Mouse (Mus musculus) MEL (cell line): ENCODE measurements around the gene Rsph1. TPM values are rescaled to one million over a fixed set of nuclear protein-coding genes. Genes with fewer than 3 reads are reported as not detected.
A peak's percentile ranks its signal among the peaks of the same experiment; 100 is the strongest.

Source experiments
- DNase-seq: peaks from one replicate; pipeline ENCODE4 v3.0.0; 2011; ENCODE audit warnings: low read depth, low spot score
- H3K27ac ChIP-seq: 2 replicates; pipeline ENCODE4 v1.5.1; 2012; ENCODE audit warnings: low read depth, mild to moderate bottlenecking, control low read depth, low read length, moderate library complexity; ENCODE audit not compliant: control insufficient read depth
- H3K27me3 ChIP-seq, 2 experiments: fragments of 150-350 bp in 1 of 2; sonication (generic) in 1 of 2; 2 replicates each; pipeline ENCODE4 v1.6.1; 2012; ENCODE audit warnings: low read length in 2 of 2, mild to moderate bottlenecking in 2 of 2, improper control_type of control experiment in 1 of 2, moderate library complexity in 1 of 2; ENCODE audit not compliant: insufficient read depth in 2 of 2, control insufficient read depth in 1 of 2
- H3K36me3 ChIP-seq, 2 experiments: 2 replicates each; pipeline ENCODE4 v1.6.1; 2012 to 2014; ENCODE audit warnings: low read length in 2 of 2, improper control_type of control experiment in 1 of 2, inconsistent platforms in 1 of 2, mild to moderate bottlenecking in 1 of 2; ENCODE audit not compliant: insufficient read depth in 2 of 2, control insufficient read depth in 1 of 2
- H3K4me1 ChIP-seq, 2 experiments: fragments of 150-350 bp in 1 of 2; sonication (generic) in 1 of 2; 2 replicates each; pipeline ENCODE4 v1.6.1; 2012; ENCODE audit warnings: low read length in 2 of 2, improper control_type of control experiment in 1 of 2, mild to moderate bottlenecking in 1 of 2; ENCODE audit not compliant: insufficient read depth in 2 of 2, control insufficient read depth in 1 of 2
- H3K4me3 ChIP-seq, 2 experiments: fragments of 150-350 bp in 1 of 2; sonication (generic) in 1 of 2; 2 replicates each; pipeline ENCODE4 v1.5.1; 2012; ENCODE audit warnings: low read depth in 2 of 2, low read length in 2 of 2, mild to moderate bottlenecking in 2 of 2, moderate library complexity in 2 of 2, control low read depth in 1 of 2, improper control_type of control experiment in 1 of 2; ENCODE audit not compliant: control insufficient read depth in 1 of 2, insufficient read depth in 1 of 2
- H3K79me2 ChIP-seq: 2 replicates; pipeline ENCODE4 v1.6.1; 2012; ENCODE audit warnings: mild to moderate bottlenecking, low read length, moderate library complexity; ENCODE audit not compliant: control insufficient read depth, poor library complexity, insufficient read depth
- H3K9ac ChIP-seq: 2 replicates; pipeline ENCODE4 v1.6.1; 2012; ENCODE audit warnings: low read depth, mild to moderate bottlenecking, control low read depth, low read length, moderate library complexity; ENCODE audit not compliant: control insufficient read depth, poor library complexity, severe bottlenecking
- H3K9me3 ChIP-seq: fragments of 150-350 bp; sonication (generic); replicated peaks from 2 replicates; pipeline ENCODE4 v1.6.1; 2012; ENCODE audit warnings: mild to moderate bottlenecking, low read length, improper control_type of control experiment, moderate library complexity; ENCODE audit not compliant: insufficient read depth
- CHD1 ChIP-seq: IDR thresholded peaks from 2 replicates; pipeline ENCODE4 v1.6.1; 2012; ENCODE audit warnings: low read depth, mild to moderate bottlenecking, inconsistent platforms, low read length, improper control_type of control experiment
- CTCF ChIP-seq, 3 experiments: IDR thresholded peaks in 2 of 3; conservative IDR thresholded peaks in 1 of 3; 2 replicates each; pipeline ENCODE4 v1.5.1; 2011 to 2012; ENCODE audit warnings: low read length in 3 of 3, low read depth in 2 of 3, mild to moderate bottlenecking in 2 of 3, improper control_type of control experiment in 1 of 3, inconsistent platforms in 1 of 3, mixed read lengths in 1 of 3, moderate library complexity in 1 of 3; ENCODE audit not compliant: control insufficient read depth in 1 of 3, insufficient read depth in 1 of 3, poor library complexity in 1 of 3, severe bottlenecking in 1 of 3
- ELF1 ChIP-seq: IDR thresholded peaks from 2 replicates; pipeline ENCODE4 v1.6.1; 2014; ENCODE audit warnings: low read depth, mild to moderate bottlenecking, inconsistent platforms, low read length, improper control_type of control experiment, moderate library complexity
- ETS1 ChIP-seq: IDR thresholded peaks from 2 replicates; pipeline ENCODE4 v1.6.1; 2012; ENCODE audit warnings: low read depth, mild to moderate bottlenecking, inconsistent platforms, low read length, improper control_type of control experiment, moderate library complexity
- GATA1 ChIP-seq: IDR thresholded peaks from 2 replicates; pipeline ENCODE4 v1.6.1; 2011; ENCODE audit warnings: low read depth, low read length, improper control_type of control experiment
- HCFC1 ChIP-seq: IDR thresholded peaks from 2 replicates; pipeline ENCODE4 v1.6.1; 2012; ENCODE audit warnings: low read depth, mild to moderate bottlenecking, inconsistent platforms, low read length, improper control_type of control experiment, moderate library complexity
- MAX ChIP-seq: IDR thresholded peaks from 2 replicates; pipeline ENCODE4 v1.6.1; 2011; ENCODE audit warnings: low read length, improper control_type of control experiment
- MAZ ChIP-seq: IDR thresholded peaks from 2 replicates; pipeline ENCODE4 v1.6.1; 2012; ENCODE audit warnings: low read depth, mild to moderate bottlenecking, inconsistent platforms, low read length, improper control_type of control experiment
- MXI1 ChIP-seq: IDR thresholded peaks from 2 replicates; pipeline ENCODE4 v1.6.1; 2011; ENCODE audit warnings: mild to moderate bottlenecking, low read depth, low read length, improper control_type of control experiment
- MYB ChIP-seq: IDR thresholded peaks from 2 replicates; pipeline ENCODE4 v1.6.1; 2011; ENCODE audit warnings: mild to moderate bottlenecking, low read depth, low read length, improper control_type of control experiment
- POLR2A ChIP-seq, 2 experiments: IDR thresholded peaks; 2 replicates each; pipeline ENCODE4 v1.6.1; 2011 to 2012; ENCODE audit warnings: low read length in 2 of 2, mild to moderate bottlenecking in 2 of 2, control low read depth in 1 of 2, improper control_type of control experiment in 1 of 2, low read depth in 1 of 2, moderate library complexity in 1 of 2; ENCODE audit not compliant: control insufficient read depth in 1 of 2, insufficient read depth in 1 of 2, poor library complexity in 1 of 2
- RCOR1 ChIP-seq: IDR thresholded peaks from 2 replicates; pipeline ENCODE4 v1.6.1; 2012; ENCODE audit warnings: low read depth, mild to moderate bottlenecking, inconsistent platforms, low read length, improper control_type of control experiment
- SIN3A ChIP-seq: IDR thresholded peaks from 2 replicates; pipeline ENCODE4 v1.6.1; 2012; ENCODE audit warnings: low read length, improper control_type of control experiment, inconsistent platforms
- SMC3 ChIP-seq: IDR thresholded peaks from 2 replicates; pipeline ENCODE4 v1.6.1; 2011; ENCODE audit warnings: low read depth, low read length, improper control_type of control experiment
- TAL1 ChIP-seq: IDR thresholded peaks from 2 replicates; pipeline ENCODE4 v1.6.1; 2012; ENCODE audit warnings: mild to moderate bottlenecking, inconsistent platforms, low read length, moderate library complexity, mixed read lengths
- TCF12 ChIP-seq: IDR thresholded peaks from 2 replicates; pipeline ENCODE4 v1.6.1; 2014; ENCODE audit warnings: low read depth, mild to moderate bottlenecking, inconsistent platforms, low read length, improper control_type of control experiment, moderate library complexity
- UBTF ChIP-seq: IDR thresholded peaks from 2 replicates; pipeline ENCODE4 v1.6.1; 2012; ENCODE audit warnings: low read depth, mild to moderate bottlenecking, inconsistent platforms, low read length, improper control_type of control experiment, moderate library complexity, borderline replicate concordance; ENCODE audit not compliant: insufficient read depth
- USF1 ChIP-seq: IDR thresholded peaks from 2 replicates; pipeline ENCODE4 v1.6.1; 2014; ENCODE audit warnings: low read depth, mild to moderate bottlenecking, inconsistent platforms, low read length, improper control_type of control experiment, moderate library complexity
- USF2 ChIP-seq, 2 experiments: IDR thresholded peaks; 2 replicates each; pipeline ENCODE4 v1.6.1; 2011 to 2012; ENCODE audit warnings: improper control_type of control experiment in 2 of 2, low read length in 2 of 2, borderline replicate concordance in 1 of 2, inconsistent platforms in 1 of 2, low read depth in 1 of 2, mild to moderate bottlenecking in 1 of 2; ENCODE audit not compliant: insufficient read depth in 1 of 2
- ZNF384 ChIP-seq: IDR thresholded peaks from 2 replicates; pipeline ENCODE4 v1.6.1; 2012; ENCODE audit warnings: low read depth, mild to moderate bottlenecking, inconsistent platforms, low read length, improper control_type of control experiment
- polyA plus RNA-seq, 2 experiments: library from polyadenylated mRNA; stranded (reverse) in 1 of 2; unstranded in 1 of 2; fragments of >175 nt in 1 of 2; fragments of >200 nt in 1 of 2; gene quantifications; 2 replicates each; pipeline versions ENCODE4 v1.2.1 to v1.2.4; 2012; ENCODE audit warnings: low replicate concordance in 2 of 2, low read depth in 1 of 2; ENCODE audit not compliant: insufficient read length in 2 of 2, insufficient read depth in 1 of 2, missing spikeins in 1 of 2
- total RNA-seq: library from RNA; depleted of rRNA; stranded (reverse); fragments of 300-350 nt; gene quantifications from 2 replicates; pipeline ENCODE4 v1.2.3, GENCODE M21; 2012

The Rsph1 gene
- total and polyA plus RNA-seq, 3 experiments, result 1.3 to 3.6 TPM; not detected in 1

DNA sequence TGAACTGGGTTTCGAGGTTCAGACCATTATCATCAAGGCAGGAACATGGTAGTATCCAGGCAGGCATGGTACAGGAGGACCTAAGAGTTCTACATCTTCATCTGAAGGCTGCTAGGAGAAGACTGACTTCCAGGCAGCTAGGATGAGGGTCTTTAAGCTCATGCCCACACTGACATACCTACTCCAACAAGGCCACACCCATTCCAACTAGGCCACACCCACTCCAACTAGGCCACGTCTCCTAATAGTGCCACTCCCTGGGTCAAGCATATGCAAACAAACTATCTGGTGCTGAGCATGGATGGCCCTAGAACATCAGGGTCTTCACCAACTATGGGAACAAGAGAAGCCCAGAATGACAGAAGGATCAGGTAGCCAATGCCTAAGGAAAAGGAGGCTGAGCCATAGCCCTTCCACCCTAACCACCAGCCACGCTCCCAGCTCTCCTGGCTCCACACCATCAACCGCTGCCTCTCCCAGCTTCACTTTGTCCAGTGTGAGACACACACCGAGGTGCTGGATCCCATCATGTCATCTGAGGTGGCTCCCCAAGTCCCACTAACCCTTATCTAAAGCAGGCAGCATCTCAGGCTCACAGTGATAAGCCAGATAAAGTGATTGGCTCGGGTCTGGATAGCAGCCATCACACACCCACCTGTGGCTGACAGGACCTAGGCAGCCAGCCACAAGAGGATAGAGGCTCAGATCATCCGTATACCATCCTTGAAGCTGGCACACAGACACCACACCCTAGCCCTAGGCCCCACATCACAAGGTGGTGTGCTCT, 38.8 kb downstream of the Rsph1 start (continued):
- TF ChIP-seq ZNF384, result no peak
- TF ChIP-seq ELF1, result no peak
- no peak for TF ChIP-seq MAX
- TF ChIP-seq MXI1, result peak; percentile 30; the same call in 1 of the 2 replicates
- TF ChIP-seq, all 39 proteins: peak for 16

- TF ChIP-seq CTCF (IDR thresholded peaks at IDR 0.05 in 2 of 3, conservative IDR thresholded peaks at IDR 0.05 in 1 of 3; ENCODE audit: control insufficient read depth in 1 of 3, insufficient read depth in 1 of 3, low read depth in 2 of 3, low read length in 3 of 3, poor library complexity in 1 of 3, severe bottlenecking in 1 of 3), result peak; percentile 35 to 54 (median 38); a peak in 5 of 6 replicates
- 0 out of 2 replicates have a peak, but pooled peaks have one; percentile 15 for TF ChIP-seq SMC3
- no peak for TF ChIP-seq ELF1
- H3K9me3 ChIP-seq, result no peaks in the 10 kb centered on the region; the same call in 1 of the 2 replicates
- H3K36me3 ChIP-seq, result peaks cover 24 to 31% of the 10 kb centered on the region in 2 experiments
- no peak overlapping the region for H3K4me3 ChIP-seq
- H3K9ac ChIP-seq, result no peak overlapping the region
- H3K4me1 ChIP-seq, result peaks cover 23 to 39% of the 10 kb centered on the region in 2 experiments
- no peaks in the 10 kb centered on the region for H3K79me2 ChIP-seq
- no peak overlapping the region for H3K27ac ChIP-seq
- H3K27me3 ChIP-seq, result no peaks in the 10 kb centered on the region
- DNase-seq, result no peak
Observed at GRCm38 (mm10) chr17:31235915-31236314, 41.3 kb downstream of the Rsph1 start.

DNA sequence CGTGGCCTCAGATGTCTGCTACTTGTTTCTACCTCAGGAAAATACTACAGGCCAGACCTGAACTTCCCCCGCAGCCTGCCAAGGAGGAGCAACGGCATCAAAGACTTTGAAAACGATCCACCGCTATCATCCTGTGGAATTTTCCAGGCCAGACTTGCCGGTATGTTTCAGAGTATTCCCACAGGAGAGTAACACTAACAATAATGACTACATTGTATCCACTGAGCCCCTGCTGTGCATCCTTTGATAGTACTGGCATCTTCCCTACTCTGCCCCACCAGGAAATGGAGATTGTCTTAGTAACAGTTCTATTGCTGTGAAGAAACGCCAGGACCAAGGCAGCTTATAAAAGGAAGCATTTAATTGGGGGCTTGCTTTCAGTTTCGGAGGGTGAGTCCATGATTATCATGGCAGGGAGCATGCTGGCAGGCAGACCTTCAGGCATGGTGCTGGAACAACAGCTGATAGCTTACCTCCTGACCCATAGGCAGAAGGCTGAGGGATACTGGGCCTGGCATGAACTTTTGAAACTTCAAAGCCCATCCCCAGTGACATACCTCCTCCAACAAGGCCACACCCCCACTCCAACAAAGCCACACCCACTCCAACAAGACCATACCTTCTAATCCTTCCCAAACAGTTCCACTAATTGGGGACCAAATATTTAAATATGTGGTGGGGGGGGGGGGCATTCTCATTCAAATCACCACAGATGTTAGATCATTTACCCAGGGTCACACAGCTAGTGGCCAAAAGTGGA, 44.8 kb downstream of the Rsph1 start:
- no peaks in the 10 kb centered on the region for H3K9me3 ChIP-seq
- no peak for TF ChIP-seq CHD1
- no peak overlapping the region for H3K4me3 ChIP-seq
- peak overlapping the region; percentile 44 for H3K9ac ChIP-seq
- no peaks in the 10 kb centered on the region for H3K27me3 ChIP-seq
- peaks cover 12 to 17% of the 10 kb centered on the region in 2 experiments for H3K4me1 ChIP-seq
- H3K36me3 ChIP-seq, result peaks cover 14 to 17% of the 10 kb centered on the region in 2 experiments
- H3K79me2 ChIP-seq, result no peaks in the 10 kb centered on the region
- H3K27ac ChIP-seq, result peak overlapping the region; percentile 91
- no peak for DNase-seq

DNA sequence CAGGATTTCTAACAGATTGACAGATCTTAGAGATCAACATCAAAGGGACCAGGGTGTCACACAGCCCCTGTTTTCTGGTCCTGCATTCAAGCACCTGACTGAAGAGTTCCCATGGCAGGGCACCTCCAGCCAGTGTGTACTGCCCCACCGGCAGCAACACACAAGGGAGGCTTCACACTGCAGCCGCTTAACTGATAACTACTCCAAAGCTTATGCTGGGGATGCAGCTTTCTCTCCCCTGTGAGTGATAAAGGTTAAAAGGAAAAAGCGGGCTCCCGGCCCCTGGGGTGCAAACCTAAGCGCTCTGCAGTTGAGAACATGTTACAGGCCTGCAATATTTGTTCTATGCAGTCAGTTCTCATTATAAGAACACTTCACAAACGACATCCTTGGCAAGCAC, 45.4 kb downstream of the Rsph1 start:
- H3K36me3 ChIP-seq, result peaks cover 14 to 15% of the 10 kb centered on the region in 2 experiments
- peak overlapping the region; percentile 44 for H3K9ac ChIP-seq
- no peaks in the 10 kb centered on the region for H3K79me2 ChIP-seq
- H3K4me3 ChIP-seq, result no peak overlapping the region
- DNase-seq, result peak; percentile 83
- peaks cover 12 to 17% of the 10 kb centered on the region in 2 experiments for H3K4me1 ChIP-seq
- no peaks in the 10 kb centered on the region for H3K9me3 ChIP-seq
- no peaks in the 10 kb centered on the region for H3K27me3 ChIP-seq
- H3K27ac ChIP-seq, result peak overlapping the region; percentile 91
- TF ChIP-seq MYB, result peak; percentile 78
- TF ChIP-seq USF2 (IDR thresholded peaks at IDR 0.05; ENCODE audit: borderline replicate concordance in 1 of 2, insufficient read depth in 1 of 2, low read depth in 1 of 2, low read length in 2 of 2), result no peak
- 0 out of 2 replicates have a peak, but pooled peaks have one; percentile 24 for TF ChIP-seq MXI1
- peak; percentile 89 for TF ChIP-seq GATA1
- TF ChIP-seq SMC3, result no peak
- TF ChIP-seq SIN3A, result peak; percentile 54; the same call in 1 of the 2 replicates
- 0 out of 2 replicates have a peak, but pooled peaks have one; percentile 69 for TF ChIP-seq MAZ
- TF ChIP-seq TAL1, result peak; percentile 84
- 0 out of 2 replicates have a peak, but pooled peaks have one; percentile 38 for TF ChIP-seq HCFC1
- TF ChIP-seq TCF12, result peak; percentile 96
- TF ChIP-seq UBTF, result no peak
- TF ChIP-seq ETS1, result peak; percentile 84
- TF ChIP-seq POLR2A (IDR thresholded peaks at IDR 0.05; ENCODE audit: control insufficient read depth in 1 of 2, insufficient read depth in 1 of 2, low read depth in 1 of 2, low read length in 2 of 2, poor library complexity in 1 of 2), result no peak
- TF ChIP-seq RCOR1, result peak; percentile 43; the same call in 1 of the 2 replicates
- TF ChIP-seq USF1, result 0 out of 2 replicates have a peak, but pooled peaks have one; percentile 27
